Mouse (Mus musculus) heart, adult 2 months (tissue): ENCODE data around the gene Sorbs1. TPM values are rescaled to one million over a fixed set of nuclear protein-coding genes. Genes with fewer than 3 reads are reported as not detected.

Experiments used
- DNase-seq, 2 experiments: peaks; one replicate each; pipeline ENCODE4 v3.0.0; 2021
- H3K27ac ChIP-seq: fragments of 200-600 bp; 2 replicates; pipeline ENCODE4 v1.8.1; 2022
- H3K27me3 ChIP-seq: fragments of 200-500 bp; 2 replicates; pipeline ENCODE4 v1.6.1; 2012; ENCODE audit warnings: mild to moderate bottlenecking, low read length, inconsistent platforms, mixed read lengths; ENCODE audit not compliant: control insufficient read depth, insufficient read depth
- H3K36me3 ChIP-seq: fragments of 200-500 bp; 2 replicates; pipeline ENCODE4 v1.6.1; 2012; ENCODE audit warnings: low read length, inconsistent platforms; ENCODE audit not compliant: control insufficient read depth, insufficient read depth
- H3K4me1 ChIP-seq: fragments of 200-500 bp; 2 replicates; pipeline ENCODE4 v1.6.1; 2011; ENCODE audit warnings: low read length; ENCODE audit not compliant: control insufficient read depth, insufficient read depth
- H3K4me3 ChIP-seq: fragments of 200-600 bp; 2 replicates; pipeline ENCODE4 v1.8.1; 2022
- H3K79me2 ChIP-seq: fragments of 200-500 bp; replicated peaks from 2 replicates; pipeline ENCODE4 v1.6.1; 2012; ENCODE audit warnings: mild to moderate bottlenecking, inconsistent platforms, low read length, moderate library complexity, mixed read lengths; ENCODE audit not compliant: control insufficient read depth, insufficient read depth
- H3K9ac ChIP-seq: fragments of 200-500 bp; 2 replicates; pipeline ENCODE4 v1.6.1; 2012; ENCODE audit warnings: low read depth, mild to moderate bottlenecking, control low read depth, inconsistent platforms, low read length, mixed read lengths
- CTCF ChIP-seq: fragments of 200-600 bp; IDR thresholded peaks from 2 replicates; pipeline ENCODE4 v1.8.1; 2022; ENCODE audit warnings: antibody characterized with exemption, mild to moderate bottlenecking, moderate library complexity
- EP300 ChIP-seq: fragments of 200-500 bp; IDR thresholded peaks from 2 replicates; pipeline ENCODE4 v1.6.1; 2011; ENCODE audit warnings: low read depth, low read length, control low read depth; ENCODE audit not compliant: insufficient read depth
- POLR2A ChIP-seq: fragments of 200-500 bp; IDR thresholded peaks from 2 replicates; pipeline ENCODE4 v1.6.1; 2011; ENCODE audit warnings: mild to moderate bottlenecking, low read depth, low read length, control low read depth; ENCODE audit not compliant: insufficient read depth
- WGBS: fragments of 180-500 bp; shearing (Covaris S2); methylation state at CpG from one replicate; pipeline ENCODE4 v1.1.7; 2018; 5-methylcytosine and 5-hydroxymethylcytosine counted together
- intact Hi-C: fragments of 180-260 bp; cut with DNase I; formaldehyde crosslinking; loops from one replicate; pipeline ENCODE4 v1.15.1; 2025
- polyA plus RNA-seq: library from polyadenylated mRNA; depleted of rRNA; stranded (reverse); fragments of >200 nt; gene quantifications from 2 replicates; pipeline ENCODE4 v1.2.3, GENCODE M21; 2012
- total RNA-seq, 2 experiments: library from RNA; stranded (reverse); gene quantifications; 2 replicates each; pipeline ENCODE4 v1.2.3; 2021

The Sorbs1 gene
- total and polyA plus RNA-seq, 3 experiments = 185 to 971 (median 638) TPM

GRCm38 (mm10) chr19:40508851-40509250 is 4.7 kb downstream of the Sorbs1 start:
- peaks cover 13% of the 10 kb centered on the region for H3K36me3 ChIP-seq
- intact Hi-C loops = no loop called here
- TF ChIP-seq EP300 = no peak
- TF ChIP-seq POLR2A = no peak
- TF ChIP-seq CTCF = no peak
- no peak for DNase-seq
- peaks cover 3% of the 10 kb centered on the region; the same call in 1 of the 2 replicates for H3K79me2 ChIP-seq
- H3K4me3 ChIP-seq = no peak overlapping the region
- peak overlapping the region; percentile 98 for H3K27ac ChIP-seq
- 41% methylated on average over 2 of the region's 2 CpGs for WGBS
- H3K27me3 ChIP-seq = no peaks in the 10 kb centered on the region
- H3K9ac ChIP-seq = no peak overlapping the region
- peaks cover 13% of the 10 kb centered on the region for H3K4me1 ChIP-seq

GRCm38 (mm10) chr19:40506965-40507364 is 6.6 kb downstream of the Sorbs1 start:
- Histone ChIP-seq H3K4me1 (peaks cover 19% of the 10 kb centered on the region), H3K79me2 (peaks cover 3% of the 10 kb centered on the region), H3K9ac (no peak overlapping the region), H3K36me3 (peaks cover 16% of the 10 kb centered on the region), H3K27me3 (no peaks in the 10 kb centered on the region), H3K4me3 (no peak overlapping the region), H3K27ac (no peak overlapping the region; the same call in 1 of the 2 replicates)
- DNase-seq = no peak
- no peak for TF ChIP-seq POLR2A
- TF ChIP-seq CTCF = no peak
- TF ChIP-seq EP300 = no peak
- 66% methylated on average over 3 of the region's 3 CpGs for WGBS
- intact Hi-C loops = no loop called here

GRCm38 (mm10) chr19:40504336-40504735 is 9.2 kb downstream of the Sorbs1 start:
- H3K36me3 ChIP-seq = peaks cover 26% of the 10 kb centered on the region
- H3K27me3 ChIP-seq = no peaks in the 10 kb centered on the region
- TF ChIP-seq CTCF = no peak
- TF ChIP-seq EP300 = peak; percentile 64; the same call in 1 of the 2 replicates
- peak; percentile 58; the same call in 1 of the 2 replicates for TF ChIP-seq POLR2A
- 62% methylated on average over 7 of the region's 7 CpGs for WGBS
- peaks cover 35% of the 10 kb centered on the region for H3K4me1 ChIP-seq
- no peak overlapping the region for H3K4me3 ChIP-seq
- peaks cover 3% of the 10 kb centered on the region for H3K79me2 ChIP-seq
- intact Hi-C loops = no loop called here
- peak; percentile 44 to 63 for DNase-seq
- peak overlapping the region; percentile 56 for H3K9ac ChIP-seq
- peak overlapping the region; percentile 72 for H3K27ac ChIP-seq

GRCm38 (mm10) chr19:40499940-40500737 is 13.4 kb downstream of the Sorbs1 start:
- no peak overlapping the region for H3K4me3 ChIP-seq
- H3K9ac ChIP-seq = no peak overlapping the region
- TF ChIP-seq CTCF = no peak
- no peak for TF ChIP-seq POLR2A
- no peak for TF ChIP-seq EP300
- H3K36me3 ChIP-seq = peaks cover 32% of the 10 kb centered on the region
- intact Hi-C loops = no loop called here
- peak overlapping the region; percentile 89 for H3K27ac ChIP-seq
- DNase-seq = no peak
- H3K4me1 ChIP-seq = peaks cover 61% of the 10 kb centered on the region
- H3K27me3 ChIP-seq = no peaks in the 10 kb centered on the region
- WGBS = 58% methylated on average over 11 of the region's 11 CpGs
- H3K79me2 ChIP-seq = peaks cover 7% of the 10 kb centered on the region

GRCm38 (mm10) chr19:40499141-40499540 is 14.4 kb downstream of the Sorbs1 start:
- no peak for TF ChIP-seq CTCF
- peak; percentile 90 for TF ChIP-seq EP300
- 0 out of 2 replicates have a peak, but pooled peaks have one; percentile 46 for TF ChIP-seq POLR2A
- Histone ChIP-seq H3K4me1 (peaks cover 64% of the 10 kb centered on the region), H3K27ac (peak overlapping the region; percentile 89), H3K79me2 (peaks cover 4% of the 10 kb centered on the region; the same call in 1 of the 2 replicates), H3K36me3 (peaks cover 41% of the 10 kb centered on the region), H3K9ac (no peak overlapping the region), H3K27me3 (no peaks in the 10 kb centered on the region), H3K4me3 (no peak overlapping the region)
- peak; percentile 69 to 83 for DNase-seq
- intact Hi-C loops = no loop called here
- 26% methylated on average over 8 of the region's 8 CpGs for WGBS

- H3K27me3 ChIP-seq = no peaks in the 10 kb centered on the region
- 66% methylated on average over 6 of the region's 6 CpGs for WGBS
- peak overlapping the region; percentile 89 for H3K27ac ChIP-seq
- H3K4me1 ChIP-seq = peaks cover 68% of the 10 kb centered on the region
- no peak for TF ChIP-seq CTCF
- TF ChIP-seq POLR2A = no peak
- no peak for TF ChIP-seq EP300
- intact Hi-C loops = no loop called here
- H3K79me2 ChIP-seq = peaks cover 9% of the 10 kb centered on the region
- DNase-seq = no peak
- no peak overlapping the region for H3K9ac ChIP-seq
- no peak overlapping the region for H3K4me3 ChIP-seq
- H3K36me3 ChIP-seq = peaks cover 40% of the 10 kb centered on the region
Observed at GRCm38 (mm10) chr19:40498162-40498725, 15.3 kb downstream of the Sorbs1 start.
